Mouse (Mus musculus): ENCODE data around the gene Olfr19. TPM values are rescaled to one million over a fixed set of nuclear protein-coding genes. Genes with fewer than 3 reads are reported as not detected.
"Not testable (repeated sequence)": the region's sequence is repeated elsewhere in the genome, so short reads cannot be mapped to it uniquely, and the experiment has no call there.

Gene Olfr19
- not detected in 2 replicates for total RNA-seq (2014; fragmentation: Nextera tagmentation)
- not detected in 2 replicates for total RNA-seq (2017)
- not detected in 2 replicates for polyA plus RNA-seq (2012)

GRCm38 (mm10) chr16:16676305-16676704, at the start of gene Olfr19:
TSS of gene Olfr19 (minus strand) at chr16:16676405.
- Histone ChIP-seq H3K9me3 (replicated peaks) (no peaks in the 10 kb centered on the region), H3K4me1 (ENCODE audit: insufficient read depth, low read depth, low read length) (no peaks in the 10 kb centered on the region), H3K36me3 (replicated peaks) (no peaks in the 10 kb centered on the region), H3K4me3 (ENCODE audit: low read depth, low read length) (no peak within 1 kb of the TSS), H3K27me3 (ENCODE audit: insufficient read depth, low read length) (0 out of 2 replicates have a peak, but pooled peaks cover under 1% of the 10 kb centered on the region)
- DNase-seq (ENCODE audit: low spot score) (no peak), ATAC-seq (ENCODE audit: extremely low read depth, insufficient number of reproducible peaks, low FRiP score, poor library complexity, severe bottlenecking) (no peak)
- no peak for TF ChIP-seq POLR2AphosphoS5 (IDR thresholded peaks at IDR 0.05; ENCODE audit: insufficient replicate concordance, low read depth, low read length)
- no peak for TF ChIP-seq GATA1 (IDR thresholded peaks at IDR 0.05; ENCODE audit: borderline replicate concordance, low read length)
- TF ChIP-seq CTCF (IDR thresholded peaks at IDR 0.05; ENCODE audit: low read depth, low read length): no peak
- TF ChIP-seq TAL1 (conservative IDR thresholded peaks at IDR 0.05; ENCODE audit: low read depth, low read length): no peak
- TF ChIP-seq GATA2 (IDR thresholded peaks at IDR 0.05; ENCODE audit: borderline replicate concordance, low read depth, low read length): no peak

GRCm38 (mm10) chr16:16684975-16685374, 8.8 kb upstream of the Olfr19 start:
- no peaks in the 10 kb centered on the region for H3K9me3 ChIP-seq (replicated peaks)
- no peak overlapping the region for H3K4me3 ChIP-seq (ENCODE audit: low read depth, low read length)
- no peak for TF ChIP-seq CTCF (IDR thresholded peaks at IDR 0.05; ENCODE audit: low read depth, low read length)
- no peak for TF ChIP-seq POLR2AphosphoS5 (IDR thresholded peaks at IDR 0.05; ENCODE audit: insufficient replicate concordance, low read depth, low read length)
- no peak for TF ChIP-seq GATA1 (IDR thresholded peaks at IDR 0.05; ENCODE audit: borderline replicate concordance, low read length)
- no peak for TF ChIP-seq GATA2 (IDR thresholded peaks at IDR 0.05; ENCODE audit: borderline replicate concordance, low read depth, low read length)
- TF ChIP-seq TAL1 (conservative IDR thresholded peaks at IDR 0.05; ENCODE audit: low read depth, low read length): no peak
- no peak for DNase-seq (ENCODE audit: low spot score)
- ATAC-seq (ENCODE audit: extremely low read depth, insufficient number of reproducible peaks, low FRiP score, poor library complexity, severe bottlenecking): no peak
- no peaks in the 10 kb centered on the region for H3K36me3 ChIP-seq (replicated peaks)
- no peaks in the 10 kb centered on the region for H3K4me1 ChIP-seq (ENCODE audit: insufficient read depth, low read depth, low read length)
- peaks cover 5% of the 10 kb centered on the region; the same call in 1 of the 2 replicates for H3K27me3 ChIP-seq (ENCODE audit: insufficient read depth, low read length)

DNA sequence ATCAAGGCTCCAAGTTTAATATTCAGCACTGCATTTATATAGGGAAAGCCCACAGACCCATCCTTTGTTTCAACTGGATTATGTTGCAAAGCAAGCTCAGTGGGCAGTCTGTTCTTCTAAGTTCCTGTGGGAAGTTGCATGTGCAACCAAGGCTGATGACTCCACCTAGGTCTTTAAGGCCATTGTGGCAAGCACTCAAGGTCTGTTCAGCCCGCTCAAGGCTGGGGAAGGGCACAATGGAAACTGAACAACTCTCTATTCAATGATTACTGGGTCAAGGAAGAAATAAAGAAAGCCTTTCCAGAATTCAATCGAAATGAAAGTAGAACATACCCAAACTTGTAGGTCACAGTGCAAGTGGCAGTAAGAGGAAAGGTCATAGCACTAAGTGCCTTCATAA, 7.8 kb upstream of the Olfr19 start:
- DNase-seq (ENCODE audit: low spot score): no peak
- no peak for ATAC-seq (ENCODE audit: extremely low read depth, insufficient number of reproducible peaks, low FRiP score, poor library complexity, severe bottlenecking)
- peaks cover 5% of the 10 kb centered on the region; the same call in 1 of the 2 replicates for H3K27me3 ChIP-seq (ENCODE audit: insufficient read depth, low read length)
- TF ChIP-seq GATA1 (IDR thresholded peaks at IDR 0.05; ENCODE audit: borderline replicate concordance, low read length) (no peak), CTCF (IDR thresholded peaks at IDR 0.05; ENCODE audit: low read depth, low read length) (no peak), POLR2AphosphoS5 (IDR thresholded peaks at IDR 0.05; ENCODE audit: insufficient replicate concordance, low read depth, low read length) (no peak), TAL1 (conservative IDR thresholded peaks at IDR 0.05; ENCODE audit: low read depth, low read length) (no peak), GATA2 (IDR thresholded peaks at IDR 0.05; ENCODE audit: borderline replicate concordance, low read depth, low read length) (no peak)
- H3K36me3 ChIP-seq (replicated peaks): no peaks in the 10 kb centered on the region
- no peaks in the 10 kb centered on the region for H3K9me3 ChIP-seq (replicated peaks)
- no peak overlapping the region for H3K4me3 ChIP-seq (ENCODE audit: low read depth, low read length)
- no peaks in the 10 kb centered on the region for H3K4me1 ChIP-seq (ENCODE audit: insufficient read depth, low read depth, low read length)

DNA sequence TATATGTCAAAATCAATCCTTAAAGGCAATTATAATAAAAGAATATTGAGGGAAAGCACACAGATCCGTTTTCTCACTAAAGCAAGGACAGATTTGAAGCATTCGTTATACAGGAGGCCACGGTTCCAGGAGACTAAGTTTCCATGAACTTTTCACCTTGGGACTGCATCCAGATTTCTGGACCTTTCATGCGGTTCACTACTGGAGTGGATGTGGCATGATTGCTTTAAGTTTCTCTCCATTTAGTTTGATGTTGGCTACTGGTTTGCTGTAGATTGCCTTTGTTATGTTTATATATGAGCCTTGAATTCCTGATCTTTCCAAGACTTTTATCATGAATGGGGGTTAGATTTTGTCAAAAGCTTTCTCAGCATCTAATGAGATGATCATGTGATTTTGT, 11.2 kb downstream of the Olfr19 start:
- no peaks in the 10 kb centered on the region for H3K9me3 ChIP-seq (replicated peaks)
- DNase-seq (ENCODE audit: low spot score): no peak
- TF ChIP-seq TAL1 (conservative IDR thresholded peaks at IDR 0.05; ENCODE audit: low read depth, low read length) (no peak), GATA2 (IDR thresholded peaks at IDR 0.05; ENCODE audit: borderline replicate concordance, low read depth, low read length) (no peak), GATA1 (IDR thresholded peaks at IDR 0.05; ENCODE audit: borderline replicate concordance, low read length) (no peak), CTCF (IDR thresholded peaks at IDR 0.05; ENCODE audit: low read depth, low read length) (no peak), POLR2AphosphoS5 (IDR thresholded peaks at IDR 0.05; ENCODE audit: insufficient replicate concordance, low read depth, low read length) (no peak)
- ATAC-seq (ENCODE audit: extremely low read depth, insufficient number of reproducible peaks, low FRiP score, poor library complexity, severe bottlenecking): no peak
- no peaks in the 10 kb centered on the region for H3K27me3 ChIP-seq (ENCODE audit: insufficient read depth, low read length)
- H3K4me3 ChIP-seq (ENCODE audit: low read depth, low read length): no peak overlapping the region
- no peaks in the 10 kb centered on the region for H3K36me3 ChIP-seq (replicated peaks)
- no peaks in the 10 kb centered on the region for H3K4me1 ChIP-seq (ENCODE audit: insufficient read depth, low read depth, low read length)

DNA sequence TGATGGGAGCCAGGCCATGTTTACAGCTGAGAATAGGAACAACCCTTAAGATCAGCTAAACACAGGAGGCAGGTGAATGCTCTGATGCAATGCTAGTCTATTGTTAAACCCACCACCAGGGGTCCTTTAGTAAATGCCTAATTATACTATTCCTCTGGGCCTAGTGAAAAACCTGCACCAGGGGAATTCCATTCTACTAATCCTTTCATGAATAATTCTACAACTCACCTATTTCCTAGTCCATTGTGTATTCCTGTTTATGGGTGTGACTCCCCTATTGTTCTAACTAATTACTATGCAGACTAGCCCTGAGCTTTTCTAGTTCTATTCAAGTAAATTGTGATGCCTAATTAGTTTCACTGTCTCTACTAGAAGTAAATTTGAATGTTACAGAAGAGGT, 11.7 kb downstream of the Olfr19 start:
- not testable (repeated sequence) for H3K9me3 ChIP-seq (replicated peaks); DNase-seq (ENCODE audit: low spot score); H3K4me1 ChIP-seq (ENCODE audit: insufficient read depth, low read depth, low read length); ATAC-seq (ENCODE audit: extremely low read depth, insufficient number of reproducible peaks, low FRiP score, poor library complexity, severe bottlenecking); H3K36me3 ChIP-seq (replicated peaks); H3K4me3 ChIP-seq (ENCODE audit: low read depth, low read length); H3K27me3 ChIP-seq (ENCODE audit: insufficient read depth, low read length)

DNA sequence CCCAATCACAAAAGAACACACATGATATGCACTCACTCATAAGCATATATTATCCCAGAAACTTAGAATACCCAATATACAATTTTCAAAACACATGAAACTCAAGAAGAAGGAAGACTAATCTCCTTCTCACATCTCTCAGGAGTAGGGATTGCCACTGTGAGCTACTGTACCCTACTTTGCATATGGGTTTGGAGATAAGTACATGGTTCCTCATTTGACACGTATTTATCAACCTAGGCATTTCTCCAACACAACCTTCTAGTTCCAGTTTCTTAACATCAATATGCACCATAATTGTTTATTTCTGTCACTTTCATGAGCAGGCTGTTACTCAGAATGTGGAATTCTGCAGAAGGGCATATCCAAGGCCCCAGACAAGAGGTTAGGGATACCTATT, 31.1 kb downstream of the Olfr19 start:
- TF ChIP-seq POLR2AphosphoS5 (IDR thresholded peaks at IDR 0.05; ENCODE audit: insufficient replicate concordance, low read depth, low read length): no peak
- no peak for TF ChIP-seq GATA1 (IDR thresholded peaks at IDR 0.05; ENCODE audit: borderline replicate concordance, low read length)
- no peak for TF ChIP-seq GATA2 (IDR thresholded peaks at IDR 0.05; ENCODE audit: borderline replicate concordance, low read depth, low read length)
- no peak for DNase-seq (ENCODE audit: low spot score)
- H3K4me3 ChIP-seq (ENCODE audit: low read depth, low read length): no peak overlapping the region
- no peaks in the 10 kb centered on the region for H3K36me3 ChIP-seq (replicated peaks)
- no peak for ATAC-seq (ENCODE audit: extremely low read depth, insufficient number of reproducible peaks, low FRiP score, poor library complexity, severe bottlenecking)
- no peaks in the 10 kb centered on the region for H3K9me3 ChIP-seq (replicated peaks)
- H3K4me1 ChIP-seq (ENCODE audit: insufficient read depth, low read depth, low read length): no peaks in the 10 kb centered on the region; the same call in 1 of the 2 replicates
- no peaks in the 10 kb centered on the region for H3K27me3 ChIP-seq (ENCODE audit: insufficient read depth, low read length)

GRCm38 (mm10) chr16:16633730-16634129, 42.5 kb downstream of the Olfr19 start:
- TF ChIP-seq GATA2 (IDR thresholded peaks at IDR 0.05; ENCODE audit: borderline replicate concordance, low read depth, low read length) (no peak), POLR2AphosphoS5 (IDR thresholded peaks at IDR 0.05; ENCODE audit: insufficient replicate concordance, low read depth, low read length) (no peak), GATA1 (IDR thresholded peaks at IDR 0.05; ENCODE audit: borderline replicate concordance, low read length) (no peak), CTCF (IDR thresholded peaks at IDR 0.05; ENCODE audit: low read depth, low read length) (no peak), TAL1 (conservative IDR thresholded peaks at IDR 0.05; ENCODE audit: low read depth, low read length) (no peak)
- ATAC-seq (ENCODE audit: extremely low read depth, insufficient number of reproducible peaks, low FRiP score, poor library complexity, severe bottlenecking) (no peak), DNase-seq (ENCODE audit: low spot score) (no peak)
- H3K27me3 ChIP-seq (ENCODE audit: insufficient read depth, low read length): peaks cover 4% of the 10 kb centered on the region; the same call in 1 of the 2 replicates
- H3K9me3 ChIP-seq (replicated peaks): peaks cover 10% of the 10 kb centered on the region
- H3K36me3 ChIP-seq (replicated peaks): no peaks in the 10 kb centered on the region
- H3K4me3 ChIP-seq (ENCODE audit: low read depth, low read length): no peak overlapping the region
- H3K4me1 ChIP-seq (ENCODE audit: insufficient read depth, low read depth, low read length): no peaks in the 10 kb centered on the region

All from G1E (cell line).